Mouse (Mus musculus) E14TG2a.4 (cell line): ENCODE measurements around the gene Nrgn.

Experiments used
- CTCF ChIP-seq: conservative IDR thresholded peaks from 2 replicates; pipeline ENCODE4 v1.5.1; 2014; ENCODE audit warnings: low read length
- NANOG ChIP-seq: IDR thresholded peaks from 2 replicates; pipeline ENCODE4 v1.6.1; 2014; ENCODE audit warnings: borderline replicate concordance, low read length, mixed read lengths
- POU5F1 ChIP-seq: IDR thresholded peaks from 2 replicates; pipeline ENCODE4 v1.6.1; 2014; ENCODE audit warnings: low read length, borderline replicate concordance

DNA sequence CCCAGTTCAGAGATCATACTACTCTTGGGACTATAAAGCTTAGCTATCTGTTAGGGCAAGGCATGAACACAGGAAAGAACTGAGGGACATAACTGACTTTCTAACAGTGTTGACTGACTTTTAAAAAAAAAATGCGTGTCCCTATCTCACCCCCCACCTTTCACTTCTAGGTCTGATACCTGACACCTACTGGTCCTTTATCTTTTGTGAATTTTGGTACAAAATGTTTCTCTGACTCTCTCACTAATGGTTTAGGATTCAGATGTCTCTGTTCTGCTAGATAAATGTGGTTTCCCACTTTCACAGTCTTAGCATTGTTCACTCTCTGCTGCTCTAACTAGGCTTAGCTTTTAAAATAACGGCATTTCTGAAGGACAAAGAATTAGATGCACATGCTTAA, 39.3 kb upstream of the Nrgn start:
- TF ChIP-seq CTCF (no peak), NANOG (no peak), POU5F1 (no peak)
